ENCODE assay signal across 23 mouse cellular contexts in the genomic region with DNA sequence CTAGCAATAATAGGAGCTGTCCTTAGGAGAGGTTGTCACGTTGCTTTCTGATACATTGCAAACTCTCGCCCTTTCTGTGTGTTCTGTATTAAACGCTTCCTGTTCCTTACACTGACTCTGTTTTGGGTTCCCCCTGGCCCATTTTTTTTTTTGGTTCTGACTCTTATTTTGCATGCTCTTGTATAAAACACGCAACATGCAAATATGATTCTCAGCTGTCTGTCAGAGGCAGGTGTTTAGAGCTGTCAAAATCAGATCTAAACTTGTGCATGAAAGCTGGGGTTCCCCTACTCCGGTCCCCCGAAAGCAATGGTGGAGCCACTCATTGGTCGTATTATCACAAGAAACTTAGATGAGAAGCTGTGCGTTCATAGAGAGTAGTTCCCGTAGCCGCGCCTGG.
"Had no signal": no experiment of that assay in that cellular context is flagged by ENCODE, and none has a peak within 500 bp of the region (broad histone marks: within the 10 kb centered on the region; RNA-seq: fewer than 3 reads in every experiment).

No protein-coding gene starts in this region.

- H3K9ac ChIP-seq: heart, embryonic 13.5 days; heart, embryonic 15.5 days; hindbrain, embryonic 13.5 days; hindbrain, embryonic 15.5 days; limb, embryonic 12.5 days; liver, embryonic 13.5 days; liver, embryonic 15.5 days had no signal

- ATAC-seq: hindbrain, postnatal 0 days; intestine, embryonic 16.5 days had no signal

- H3K27me3 ChIP-seq: heart, embryonic 13.5 days; heart, embryonic 15.5 days; hindbrain, embryonic 13.5 days; hindbrain, embryonic 15.5 days; limb, embryonic 12.5 days; liver, embryonic 13.5 days; liver, embryonic 15.5 days had no signal

- H3K4me2 ChIP-seq: heart, embryonic 11.5 days; heart, embryonic 13.5 days; heart, embryonic 15.5 days; hindbrain, embryonic 13.5 days; hindbrain, embryonic 15.5 days; limb, embryonic 12.5 days; liver, embryonic 11.5 days; liver, embryonic 13.5 days; liver, embryonic 15.5 days had no signal

- H3K9me3 ChIP-seq: heart, embryonic 13.5 days; heart, embryonic 15.5 days; hindbrain, embryonic 13.5 days; hindbrain, embryonic 15.5 days; limb, embryonic 10.5 days; limb, embryonic 12.5 days; liver, embryonic 13.5 days; liver, embryonic 15.5 days had no signal

- DNase-seq: gastrocnemius, postnatal 14 days; gastrocnemius, postnatal 36 days; heart, adult 2 months; heart, postnatal 14 days; heart, postnatal 36 days; kidney, adult 11 months; kidney, adult 2 months; kidney, postnatal 25 days; layer of hippocampus, adult 9-11 months; layer of hippocampus, postnatal 36 days; liver; liver, embryonic 13.5 days had no signal

- H3K4me3 ChIP-seq: heart, adult 2 months; heart, embryonic 13.5 days; heart, embryonic 15.5 days; hindbrain, embryonic 13.5 days; hindbrain, embryonic 15.5 days; limb, embryonic 10.5 days; limb, embryonic 12.5 days; liver, embryonic 13.5 days; liver, embryonic 15.5 days had no signal

- H3K36me3 ChIP-seq: heart, embryonic 15.5 days; hindbrain, embryonic 13.5 days; hindbrain, embryonic 15.5 days; liver, embryonic 13.5 days; liver, embryonic 15.5 days had no signal

- H3K27ac ChIP-seq: heart, adult 2 months; heart, embryonic 13.5 days; heart, embryonic 15.5 days; hindbrain, embryonic 13.5 days; hindbrain, embryonic 15.5 days; hindbrain, postnatal 0 days; limb, embryonic 10.5 days; limb, embryonic 12.5 days; liver, embryonic 13.5 days; liver, embryonic 15.5 days had no signal
